Mouse (Mus musculus) lung, adult 2 months (tissue): ENCODE measurements around the gene Kcnb1. TPM values are rescaled to one million over a fixed set of nuclear protein-coding genes. Genes with fewer than 3 reads are reported as not detected.

ENCODE experiments used
- DNase-seq: peaks from one replicate; pipeline ENCODE4 v3.0.0; 2022
- H3K4me1 ChIP-seq: fragments of 200-500 bp; 2 replicates; pipeline ENCODE4 v1.6.1; 2011; ENCODE audit warnings: low read length; ENCODE audit not compliant: control insufficient read depth, insufficient read depth
- H3K4me3 ChIP-seq: fragments of 200-500 bp; replicated peaks from 2 replicates; pipeline ENCODE3; 2011; ENCODE audit warnings: low read depth, mild to moderate bottlenecking, control low read depth, low read length; ENCODE audit errors: extremely low read depth
- CTCF ChIP-seq: fragments of 200-500 bp; IDR thresholded peaks from 2 replicates; pipeline ENCODE4 v1.5.1; 2011; ENCODE audit warnings: mild to moderate bottlenecking, low read length, control low read depth; ENCODE audit not compliant: insufficient read depth
- POLR2A ChIP-seq: fragments of 200-500 bp; IDR thresholded peaks from 2 replicates; pipeline ENCODE4 v1.6.1; 2011; ENCODE audit warnings: low read depth, mild to moderate bottlenecking, control low read depth, low read length, borderline replicate concordance; ENCODE audit errors: extremely low read depth
- WGBS: fragments of 180-500 bp; shearing (Covaris S2); methylation state at CpG from one replicate; pipeline ENCODE4 v1.1.7; 2018; 5-methylcytosine and 5-hydroxymethylcytosine counted together
- polyA plus RNA-seq: library from polyadenylated mRNA; depleted of rRNA; stranded (reverse); fragments of >200 nt; gene quantifications from 2 replicates; pipeline ENCODE4 v1.2.3, GENCODE M21; 2012; rRNA removed

Gene Kcnb1
- polyA plus RNA-seq, 1 experiment = 5.1 TPM

GRCm38 (mm10) chr2:167059960-167060359 is 130.0 kb downstream of the Kcnb1 start:
- H3K4me3 ChIP-seq = no peak overlapping the region
- no peak for DNase-seq

GRCm38 (mm10) chr2:167059536-167059935 is 130.4 kb downstream of the Kcnb1 start:
- TF ChIP-seq POLR2A (no peak), CTCF (no peak)
- no peak for DNase-seq
- Histone ChIP-seq H3K4me1 (peaks cover 25% of the 10 kb centered on the region), H3K4me3 (no peak overlapping the region)
- 69% methylated on average over 8 of the region's 8 CpGs for WGBS

More at GRCm38 (mm10) chr2:167059960-167060359, 130.0 kb downstream of the Kcnb1 start:
- peaks cover 27% of the 10 kb centered on the region for H3K4me1 ChIP-seq
- TF ChIP-seq CTCF (no peak), POLR2A (no peak)
- WGBS = 63% methylated on average over 12 of the region's 12 CpGs

- WGBS = 50% methylated on average over 3 of the region's 3 CpGs
- TF ChIP-seq POLR2A (no peak), CTCF (no peak)
- DNase-seq = no peak
- peaks cover 25% of the 10 kb centered on the region for H3K4me1 ChIP-seq
- no peak overlapping the region for H3K4me3 ChIP-seq
Observed at GRCm38 (mm10) chr2:167058814-167059387, 131.1 kb downstream of the Kcnb1 start.

- no peak for TF ChIP-seq CTCF
- no peak for TF ChIP-seq POLR2A
- 26% methylated on average over 3 of the region's 3 CpGs for WGBS
- DNase-seq = no peak
- Histone ChIP-seq H3K4me3 (no peak overlapping the region), H3K4me1 (peaks cover 21% of the 10 kb centered on the region)
Observed at GRCm38 (mm10) chr2:167058201-167058600, 131.8 kb downstream of the Kcnb1 start.

- 64% methylated on average over 5 of the region's 5 CpGs for WGBS
- no peak overlapping the region for H3K4me3 ChIP-seq
- no peak for TF ChIP-seq CTCF
- no peak for TF ChIP-seq POLR2A
- DNase-seq = no peak
- H3K4me1 ChIP-seq = peaks cover 21% of the 10 kb centered on the region
Observed at GRCm38 (mm10) chr2:167056942-167057323, 133.0 kb downstream of the Kcnb1 start.

GRCm38 (mm10) chr2:167056210-167056941 is 133.6 kb downstream of the Kcnb1 start:
- peaks cover 16% of the 10 kb centered on the region for H3K4me1 ChIP-seq
- H3K4me3 ChIP-seq = no peak overlapping the region
- no peak for DNase-seq
- TF ChIP-seq POLR2A (no peak), CTCF (no peak)
- 93% methylated on average over 15 of the region's 15 CpGs for WGBS

GRCm38 (mm10) chr2:167055386-167055785 is 134.6 kb downstream of the Kcnb1 start:
- TF ChIP-seq CTCF (no peak), POLR2A (no peak)
- H3K4me1 ChIP-seq = peaks cover 13% of the 10 kb centered on the region
- no peak for DNase-seq
- 51% methylated on average over 15 of the region's 15 CpGs for WGBS
- H3K4me3 ChIP-seq = no peak overlapping the region

GRCm38 (mm10) chr2:167053127-167053844 is 136.7 kb downstream of the Kcnb1 start:
- Histone ChIP-seq H3K4me1 (peaks cover 5% of the 10 kb centered on the region; the same call in 1 of the 2 replicates), H3K4me3 (no peak overlapping the region)
- TF ChIP-seq CTCF (no peak), POLR2A (no peak)
- DNase-seq = no peak
- WGBS = 59% methylated on average over 9 of the region's 9 CpGs

GRCm38 (mm10) chr2:167048698-167049358 is 141.1 kb downstream of the Kcnb1 start:
- Histone ChIP-seq H3K4me1 (no peaks in the 10 kb centered on the region), H3K4me3 (no peak overlapping the region)
- no peak for DNase-seq
- WGBS = 85% methylated on average over 8 of the region's 8 CpGs
- TF ChIP-seq CTCF = no peak
- no peak for TF ChIP-seq POLR2A

- TF ChIP-seq CTCF = no peak
- TF ChIP-seq POLR2A = no peak
- no peak for DNase-seq
- 89% methylated on average over 10 of the region's 10 CpGs for WGBS
- no peak overlapping the region for H3K4me3 ChIP-seq
- H3K4me1 ChIP-seq = no peaks in the 10 kb centered on the region
Observed at GRCm38 (mm10) chr2:167048223-167048622, 141.7 kb downstream of the Kcnb1 start.

Other genes with a start within 250 kb of the Kcnb1 start
- gene Stau1, start 193.9 kb downstream of the Kcnb1 start, polyA plus RNA-seq = 22.8 and 28.3 TPM in 2 replicates
- 17.3 and 18.6 TPM in 2 replicates for gene Ddx27, start 175.0 kb downstream of the Kcnb1 start, polyA plus RNA-seq
- 39.4 and 46.6 TPM in 2 replicates for gene Znfx1, start 127.1 kb downstream of the Kcnb1 start, polyA plus RNA-seq
- 105 and 162 TPM in 2 replicates for gene Ptgis, start 50.4 kb upstream of the Kcnb1 start, polyA plus RNA-seq
- 17.7 and 20.5 TPM in 2 replicates for gene B4galt5, start 159.0 kb upstream of the Kcnb1 start, polyA plus RNA-seq
- gene Slc9a8, start 231.6 kb upstream of the Kcnb1 start, polyA plus RNA-seq = 32.0 and 41.7 TPM in 2 replicates